Mouse (Mus musculus) MEL (cell line): ENCODE data around the gene Emc3.

ENCODE experiments used
- BHLHE40 ChIP-seq: IDR thresholded peaks from 2 replicates; pipeline ENCODE4 v1.6.1; 2012; ENCODE audit warnings: low read depth, mild to moderate bottlenecking, inconsistent platforms, low read length, improper control_type of control experiment, borderline replicate concordance
- CHD1 ChIP-seq: IDR thresholded peaks from 2 replicates; pipeline ENCODE4 v1.6.1; 2012; ENCODE audit warnings: low read depth, mild to moderate bottlenecking, inconsistent platforms, low read length, improper control_type of control experiment
- CTCF ChIP-seq, 3 experiments: IDR thresholded peaks in 2 of 3; conservative IDR thresholded peaks in 1 of 3; 2 replicates each; pipeline ENCODE4 v1.5.1; 2011 to 2012; ENCODE audit warnings: low read length in 3 of 3, low read depth in 2 of 3, mild to moderate bottlenecking in 2 of 3, improper control_type of control experiment in 1 of 3, inconsistent platforms in 1 of 3, mixed read lengths in 1 of 3, moderate library complexity in 1 of 3; ENCODE audit not compliant: control insufficient read depth in 1 of 3, insufficient read depth in 1 of 3, poor library complexity in 1 of 3, severe bottlenecking in 1 of 3
- ELF1 ChIP-seq: IDR thresholded peaks from 2 replicates; pipeline ENCODE4 v1.6.1; 2014; ENCODE audit warnings: low read depth, mild to moderate bottlenecking, inconsistent platforms, low read length, improper control_type of control experiment, moderate library complexity
- EP300 ChIP-seq, 2 experiments: IDR thresholded peaks; 2 replicates each; pipeline ENCODE4 v1.6.1; 2011; ENCODE audit warnings: improper control_type of control experiment in 2 of 2, low read length in 2 of 2, low read depth in 1 of 2, mild to moderate bottlenecking in 1 of 2
- GATA1 ChIP-seq: IDR thresholded peaks from 2 replicates; pipeline ENCODE4 v1.6.1; 2011; ENCODE audit warnings: low read depth, low read length, improper control_type of control experiment
- KAT2A ChIP-seq: conservative IDR thresholded peaks from 2 replicates; pipeline ENCODE4 v1.6.1; 2012; ENCODE audit warnings: low read depth, low read length, improper control_type of control experiment, inconsistent platforms
- NELFE ChIP-seq: IDR thresholded peaks from 2 replicates; pipeline ENCODE4 v1.6.1; 2011; ENCODE audit warnings: low read depth, low read length, improper control_type of control experiment
- POLR2A ChIP-seq, 2 experiments: IDR thresholded peaks; 2 replicates each; pipeline ENCODE4 v1.6.1; 2011 to 2012; ENCODE audit warnings: low read length in 2 of 2, mild to moderate bottlenecking in 2 of 2, control low read depth in 1 of 2, improper control_type of control experiment in 1 of 2, low read depth in 1 of 2, moderate library complexity in 1 of 2; ENCODE audit not compliant: control insufficient read depth in 1 of 2, insufficient read depth in 1 of 2, poor library complexity in 1 of 2
- POLR2AphosphoS5 ChIP-seq: IDR thresholded peaks from 2 replicates; pipeline ENCODE4 v1.6.1; 2012; ENCODE audit warnings: low read depth, borderline replicate concordance, mild to moderate bottlenecking, inconsistent platforms, low read length, moderate library complexity, mixed read lengths
- TAL1 ChIP-seq: IDR thresholded peaks from 2 replicates; pipeline ENCODE4 v1.6.1; 2012; ENCODE audit warnings: mild to moderate bottlenecking, inconsistent platforms, low read length, moderate library complexity, mixed read lengths
- USF1 ChIP-seq: IDR thresholded peaks from 2 replicates; pipeline ENCODE4 v1.6.1; 2014; ENCODE audit warnings: low read depth, mild to moderate bottlenecking, inconsistent platforms, low read length, improper control_type of control experiment, moderate library complexity
- ZC3H11A ChIP-seq: IDR thresholded peaks from 2 replicates; pipeline ENCODE4 v1.6.1; 2012; ENCODE audit warnings: low read depth, mild to moderate bottlenecking, inconsistent platforms, low read length, improper control_type of control experiment
- ZKSCAN1 ChIP-seq: IDR thresholded peaks from 2 replicates; pipeline ENCODE4 v1.6.1; 2012; ENCODE audit warnings: low read depth, mild to moderate bottlenecking, inconsistent platforms, low read length, improper control_type of control experiment, moderate library complexity

GRCm38 (mm10) chr6:113473715-113474114 is 57.7 kb downstream of the Emc3 start:
- TF ChIP-seq ZC3H11A: no peak
- TF ChIP-seq EP300 (IDR thresholded peaks at IDR 0.05; ENCODE audit: low read depth in 1 of 2, low read length in 2 of 2): peak; percentile 57 to 73
- no peak for TF ChIP-seq CTCF (IDR thresholded peaks at IDR 0.05 in 2 of 3, conservative IDR thresholded peaks at IDR 0.05 in 1 of 3; ENCODE audit: control insufficient read depth in 1 of 3, insufficient read depth in 1 of 3, low read depth in 2 of 3, low read length in 3 of 3, poor library complexity in 1 of 3, severe bottlenecking in 1 of 3)
- TF ChIP-seq POLR2A (IDR thresholded peaks at IDR 0.05; ENCODE audit: control insufficient read depth in 1 of 2, insufficient read depth in 1 of 2, low read depth in 1 of 2, low read length in 2 of 2, poor library complexity in 1 of 2): no peak
- no peak for TF ChIP-seq ELF1
- no peak for TF ChIP-seq NELFE
- no peak for TF ChIP-seq CHD1
- TF ChIP-seq ZKSCAN1: no peak
- TF ChIP-seq POLR2AphosphoS5: no peak
- TF ChIP-seq KAT2A: no peak
- no peak for TF ChIP-seq BHLHE40
- TF ChIP-seq TAL1: no peak; the same call in 1 of the 2 replicates
- no peak for TF ChIP-seq USF1
- peak; percentile 74 for TF ChIP-seq GATA1
